Comparison of ENCODE assay signal across 8 mouse cellular contexts in the genomic region with DNA sequence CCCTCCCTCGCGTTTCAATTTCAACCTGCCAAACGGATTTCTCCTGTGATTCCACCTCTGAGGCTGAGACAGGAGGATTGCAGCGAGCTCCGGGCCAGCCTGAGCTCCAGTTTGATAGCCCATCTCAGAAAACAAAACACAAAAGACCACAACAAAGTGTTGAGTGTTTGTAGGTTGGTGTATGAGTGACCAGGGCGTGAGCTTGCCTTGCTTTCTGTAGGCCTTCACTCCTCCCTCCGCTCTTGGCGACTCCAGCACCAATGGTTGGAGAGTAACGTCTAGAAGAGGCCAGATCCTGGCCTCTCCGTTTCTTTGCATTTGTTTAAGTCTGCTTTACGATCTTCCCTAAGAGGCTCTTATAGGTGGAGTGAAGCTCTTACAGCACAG. TPM values are rescaled to one million over a fixed set of nuclear protein-coding genes. Genes with fewer than 3 reads are reported as not detected.
DNase-seq lines count a peak whose midpoint lies in the region; ATAC-seq and TF ChIP-seq lines count a peak whose summit lies in the region.

No protein-coding gene starts in this region.

- no peak for TF ChIP-seq POLR2A in lung, adult 2 months (IDR thresholded peaks at IDR 0.05; ENCODE audit: borderline replicate concordance, extremely low read depth, low read depth, low read length)

- H3K9ac ChIP-seq in hindbrain, embryonic 14.5 days, result peak overlapping the region; percentile 63
- peak overlapping the region; percentile 96 for H3K9ac ChIP-seq in liver, embryonic 12.5 days
- peak overlapping the region; percentile 96 for H3K9ac ChIP-seq in stomach, embryonic 16.5 days (ENCODE audit: low read length)

- ATAC-seq in hindbrain, embryonic 14.5 days (ENCODE audit: low FRiP score), result no peak
- peak; percentile 33; the same call in 1 of the 2 replicates for ATAC-seq in liver, embryonic 12.5 days
- ATAC-seq in stomach, embryonic 16.5 days (ENCODE audit: insufficient read depth, low FRiP score), result no peak
- no peak for ATAC-seq in monocyte, adult 5-6 weeks (replicated peaks; ENCODE audit: insufficient number of reproducible peaks, low FRiP score, low TSS enrichment, poor library complexity, severe bottlenecking)

- 12% methylated on average over 11 of the region's 11 CpGs for WGBS in lung, adult 2 months
- WGBS in hindbrain, embryonic 14.5 days, result 41% methylated on average over 11 of the region's 11 CpGs
- 15% methylated on average over 11 of the region's 11 CpGs for WGBS in liver, embryonic 12.5 days (ENCODE audit: insufficient replicate concordance)
- WGBS in stomach, embryonic 16.5 days, result 20% methylated on average over 11 of the region's 11 CpGs

- H3K36me3 ChIP-seq in hindbrain, embryonic 14.5 days (replicated peaks; ENCODE audit: control insufficient read depth, insufficient read depth), result no peaks in the 10 kb centered on the region
- 0 out of 2 replicates have a peak, but pooled peaks cover 6% of the 10 kb centered on the region for H3K36me3 ChIP-seq in liver, embryonic 12.5 days
- no peaks in the 10 kb centered on the region for H3K36me3 ChIP-seq in stomach, embryonic 16.5 days (ENCODE audit: control insufficient read depth, insufficient read depth, low read length)

- no peak for DNase-seq in lung, adult 2 months
- no peak for DNase-seq in lung, postnatal 10 days
- peak; percentile 25 for DNase-seq in embryo, embryonic 11 days
- no peak for DNase-seq in hindbrain, embryonic 14.5 days (ENCODE audit: low spot score)
- DNase-seq in left cerebral cortex, adult 9 months (ENCODE audit: low spot score in 2 of 2), result no peak

- H3K4me2 ChIP-seq in hindbrain, embryonic 14.5 days (replicated peaks), result peak overlapping the region; percentile 76
- peak overlapping the region; percentile 91 for H3K4me2 ChIP-seq in liver, embryonic 12.5 days
- H3K4me2 ChIP-seq in stomach, embryonic 16.5 days (ENCODE audit: low read depth, low read length), result peak overlapping the region; percentile 78

- H3K27me3 ChIP-seq in hindbrain, embryonic 14.5 days (ENCODE audit: control insufficient read depth, insufficient read depth, low read length), result no peaks in the 10 kb centered on the region
- no peaks in the 10 kb centered on the region for H3K27me3 ChIP-seq in liver, embryonic 12.5 days (replicated peaks)
- 0 out of 2 replicates have a peak, but pooled peaks cover 6% of the 10 kb centered on the region for H3K27me3 ChIP-seq in stomach, embryonic 16.5 days (ENCODE audit: control insufficient read depth, insufficient read depth, low read length)

- no peak for TF ChIP-seq CTCF in lung, adult 2 months (IDR thresholded peaks at IDR 0.05; ENCODE audit: insufficient read depth, low read length)

- peaks cover 8% of the 10 kb centered on the region for H3K4me1 ChIP-seq in lung, adult 2 months (ENCODE audit: control insufficient read depth, insufficient read depth, low read length)
- peaks cover 9% of the 10 kb centered on the region for H3K4me1 ChIP-seq in hindbrain, embryonic 14.5 days (replicated peaks; ENCODE audit: control insufficient read depth, insufficient read depth, low read length)
- H3K4me1 ChIP-seq in liver, embryonic 12.5 days, result peaks cover 51% of the 10 kb centered on the region
- H3K4me1 ChIP-seq in stomach, embryonic 16.5 days (ENCODE audit: control insufficient read depth, insufficient read depth, low read length), result peaks cover 8% of the 10 kb centered on the region

- peak overlapping the region; percentile 95 for H3K4me3 ChIP-seq in lung, adult 2 months (replicated peaks; ENCODE audit: extremely low read depth, low read depth, low read length)
- peak overlapping the region; percentile 60 for H3K4me3 ChIP-seq in hindbrain, embryonic 14.5 days (replicated peaks; ENCODE audit: low read length)
- peak overlapping the region; percentile 78 for H3K4me3 ChIP-seq in liver, embryonic 12.5 days
- peak overlapping the region; percentile 83 for H3K4me3 ChIP-seq in stomach, embryonic 16.5 days (replicated peaks; ENCODE audit: low read length)

- no peak overlapping the region for H3K27ac ChIP-seq in hindbrain, embryonic 14.5 days
- peak overlapping the region; percentile 90 for H3K27ac ChIP-seq in liver, embryonic 12.5 days
- H3K27ac ChIP-seq in stomach, embryonic 16.5 days (ENCODE audit: low read length), result peak overlapping the region; percentile 92; the same call in 1 of the 2 replicates

- H3K9me3 ChIP-seq in hindbrain, embryonic 14.5 days (ENCODE audit: control insufficient read depth, low read length), result no peaks in the 10 kb centered on the region
- H3K9me3 ChIP-seq in liver, embryonic 12.5 days (replicated peaks), result no peaks in the 10 kb centered on the region
- H3K9me3 ChIP-seq in stomach, embryonic 16.5 days (replicated peaks; ENCODE audit: control insufficient read depth, low read length), result no peaks in the 10 kb centered on the region

RNA-seq across cellular contexts. Expression of gene Tm7sf3, which starts 0.6 kb away (rescaled TPM):
- 15.8 and 20.2 TPM in 2 replicates for polyA plus RNA-seq in lung, adult 2 months (2012; rRNA removed)
- 32.9 and 33.4 TPM in 2 replicates for polyA plus RNA-seq in hindbrain, embryonic 14.5 days (2014; fragmentation: Nextera tagmentation; extraction: Ambion mirVana)
- polyA plus RNA-seq in liver, embryonic 12.5 days (2016; fragmentation: Nextera tagmentation; extraction: Ambion mirVana), result 40.5 TPM in 2 replicates
- polyA plus RNA-seq in stomach, embryonic 16.5 days (2015; fragmentation: Nextera tagmentation; extraction: Ambion mirVana), result 31.9 and 32.3 TPM in 2 replicates
- 20.2 to 24.6 TPM (median 21.3 TPM) in 3 replicates for total RNA-seq in monocyte, adult 5-6 weeks (2017)

RNA-seq across cellular contexts. Expression of gene Med21, which starts 0.8 kb away (rescaled TPM):
- polyA plus RNA-seq in lung, adult 2 months (2012; rRNA removed), result 18.0 and 25.1 TPM in 2 replicates
- 108 and 112 TPM in 2 replicates for polyA plus RNA-seq in hindbrain, embryonic 14.5 days (2014; fragmentation: Nextera tagmentation; extraction: Ambion mirVana)
- polyA plus RNA-seq in liver, embryonic 12.5 days (2016; fragmentation: Nextera tagmentation; extraction: Ambion mirVana), result 72.8 and 77.8 TPM in 2 replicates
- polyA plus RNA-seq in stomach, embryonic 16.5 days (2015; fragmentation: Nextera tagmentation; extraction: Ambion mirVana), result 131 and 140 TPM in 2 replicates
- 67.9 to 97.9 TPM (median 85.9 TPM) in 3 replicates for total RNA-seq in monocyte, adult 5-6 weeks (2017)
